Mouse (Mus musculus) myocyte (in vitro differentiated cells): ENCODE measurements at regions not wholly inside any gene's neighbourhood (a gene's known extent, or its start where the extent isn't known, plus 50 kb on each side); places are given as distances from the start of the nearest gene placed in this dataset.

ENCODE experiments used
- CEBPB ChIP-seq: IDR thresholded peaks from 2 replicates; pipeline ENCODE4 v1.6.1; 2011; ENCODE audit warnings: mild to moderate bottlenecking, moderate library complexity; ENCODE audit not compliant: poor library complexity, insufficient read depth, severe bottlenecking
- MAX ChIP-seq: IDR thresholded peaks from one replicate; pipeline ENCODE4 v1.6.1; 2011; ENCODE audit warnings: low read depth, mild to moderate bottlenecking, control low read depth
- POLR2A ChIP-seq: IDR thresholded peaks from one replicate; pipeline ENCODE4 v1.6.1; 2011; ENCODE audit warnings: low read depth, mild to moderate bottlenecking, control low read depth, moderate library complexity; ENCODE audit not compliant: insufficient read length
- POLR2AphosphoS2 ChIP-seq: IDR thresholded peaks from one replicate; pipeline ENCODE4 v1.6.1; 2011; ENCODE audit warnings: low read depth, control low read depth; ENCODE audit not compliant: insufficient read length
- REST ChIP-seq: IDR thresholded peaks from one replicate; pipeline ENCODE4 v1.6.1; 2011; ENCODE audit warnings: mild to moderate bottlenecking, control low read depth, moderate library complexity; ENCODE audit not compliant: insufficient read depth, insufficient read length
- TCF12 ChIP-seq: IDR thresholded peaks from one replicate; pipeline ENCODE4 v1.6.1; 2011; ENCODE audit warnings: mild to moderate bottlenecking, control low read depth; ENCODE audit not compliant: poor library complexity, insufficient read depth, severe bottlenecking

DNA sequence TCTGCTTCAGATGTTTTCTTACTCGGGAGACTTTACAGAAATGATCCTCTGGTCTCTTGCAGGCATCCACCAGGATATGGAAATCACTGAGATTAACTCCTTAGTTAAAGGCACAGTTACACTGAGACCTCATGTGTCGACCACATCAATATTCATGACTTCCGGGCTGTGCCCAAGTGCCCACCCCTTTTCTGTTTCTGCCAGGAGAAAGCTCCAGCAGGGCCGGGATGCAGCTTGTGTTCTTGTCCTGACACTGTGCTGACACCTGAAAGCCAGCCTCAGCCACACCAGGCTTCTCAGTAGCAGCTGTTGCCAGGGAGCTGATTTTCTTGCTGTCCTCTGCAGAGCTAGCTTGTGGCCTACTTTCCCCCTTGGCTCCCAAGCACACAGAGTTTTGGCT, 240.2 kb upstream of the Chd6 start:
- TF ChIP-seq MAX (no peak), POLR2A (no peak), POLR2AphosphoS2 (no peak), TCF12 (no peak), REST (no peak), CEBPB (no peak)
